Mouse (Mus musculus) MN1 (cell line): ENCODE results near the gene Ppp1r13b.

Experiments
- DNase-seq: peaks from one replicate; pipeline ENCODE4 v3.0.0-alpha.2; 2016; ENCODE audit warnings: low spot score

Ppp1r13b gene

DNA sequence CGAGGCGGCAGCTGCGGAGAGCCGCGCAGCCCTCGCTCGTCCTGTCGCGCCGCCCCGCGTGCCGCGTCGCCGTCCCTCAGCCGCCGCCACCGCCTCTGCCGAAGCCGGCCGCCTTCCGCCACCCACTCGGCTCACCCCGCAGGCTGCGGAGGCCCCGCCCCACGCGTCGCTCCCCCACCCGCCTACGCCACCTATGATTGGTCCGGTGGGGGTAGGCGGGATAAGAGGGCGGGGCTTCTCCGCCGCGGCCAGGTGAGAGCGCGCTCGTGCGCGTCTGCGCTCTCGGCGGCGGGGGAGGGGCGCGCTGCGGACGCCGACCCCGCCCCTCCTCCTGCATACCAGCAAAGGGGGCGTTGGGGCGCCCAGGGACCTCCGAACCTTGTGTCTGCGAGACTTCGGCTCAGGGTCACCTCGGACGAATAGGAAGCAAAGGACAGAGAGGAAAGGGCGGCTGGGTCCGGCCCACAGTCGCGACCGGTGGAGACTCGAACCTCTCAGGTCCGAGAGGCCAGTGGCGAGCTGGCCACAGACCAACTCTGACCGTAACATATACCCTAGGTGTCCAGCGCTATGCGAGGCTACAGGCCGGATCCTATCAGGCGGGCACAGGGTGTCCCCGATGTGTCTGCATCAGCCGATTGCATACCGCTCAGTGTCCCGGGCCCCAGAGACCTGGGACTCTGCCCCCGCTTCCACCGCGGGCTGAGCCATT is at the start of gene Ppp1r13b:
Ppp1r13b (minus strand) TSS at position 141 of the 712 bp plus-strand sequence.
- peak; percentile 87 for DNase-seq

DNA sequence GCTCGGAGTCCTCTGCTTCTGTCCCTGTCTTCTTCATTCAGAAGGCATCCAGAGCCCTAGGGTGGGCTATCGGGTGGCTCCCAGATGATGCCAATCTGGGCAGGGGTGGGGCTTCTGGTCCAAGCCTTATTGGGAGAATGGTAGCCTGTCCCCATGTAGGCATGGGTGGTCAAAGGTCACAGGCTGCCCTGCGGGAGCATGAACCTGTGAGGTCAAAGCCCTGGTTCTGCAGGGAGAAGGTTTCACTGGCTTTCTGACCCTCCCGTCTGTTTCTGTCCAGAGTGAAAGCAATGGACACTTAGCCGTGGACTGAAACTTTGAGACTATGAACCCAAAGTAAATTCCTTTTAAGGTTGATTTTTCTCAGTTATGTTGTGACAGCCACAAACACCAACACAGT is 48.3 kb upstream of the Ppp1r13b start:
- DNase-seq: no peak

DNA sequence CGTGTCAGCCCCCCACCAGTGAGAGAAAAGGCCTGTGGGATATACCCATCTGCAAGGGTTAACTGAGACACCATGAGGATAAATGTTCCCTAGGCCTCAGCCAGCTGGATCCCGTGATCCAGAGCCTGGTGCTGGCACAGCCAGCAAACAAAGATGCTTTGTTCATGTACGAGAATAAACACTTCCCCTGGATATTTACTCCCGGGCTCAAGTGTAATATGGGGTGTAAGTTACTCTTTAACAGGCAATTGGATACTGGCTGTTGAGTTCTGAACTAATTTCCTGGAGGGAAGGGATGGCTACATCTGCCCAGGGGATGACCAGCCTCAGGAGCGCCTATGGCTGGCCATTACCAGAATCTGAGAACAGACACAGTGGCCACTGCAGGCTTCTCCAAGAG is 43.8 kb upstream of the Ppp1r13b start:
- DNase-seq: no peak

DNA sequence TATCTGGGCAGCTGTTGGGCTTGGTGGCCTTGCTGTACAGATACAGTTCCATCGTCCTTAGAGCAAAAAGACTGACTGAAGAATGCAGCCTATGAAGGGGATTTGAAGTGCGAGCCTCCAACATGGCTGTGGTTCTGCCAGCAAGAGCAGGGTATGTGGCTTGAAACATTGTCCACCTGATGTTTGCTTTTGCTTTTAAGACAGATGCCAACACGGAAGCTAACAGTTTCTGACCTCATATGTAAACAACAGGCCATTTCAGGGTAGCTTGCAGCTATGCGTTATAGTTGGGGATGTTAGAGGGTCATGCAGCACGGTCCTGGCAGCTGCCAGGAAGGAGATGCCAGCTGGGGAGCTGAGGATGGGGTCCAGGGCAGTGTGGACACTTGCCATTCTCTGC is 42.6 kb upstream of the Ppp1r13b start:
- DNase-seq: no peak

DNA sequence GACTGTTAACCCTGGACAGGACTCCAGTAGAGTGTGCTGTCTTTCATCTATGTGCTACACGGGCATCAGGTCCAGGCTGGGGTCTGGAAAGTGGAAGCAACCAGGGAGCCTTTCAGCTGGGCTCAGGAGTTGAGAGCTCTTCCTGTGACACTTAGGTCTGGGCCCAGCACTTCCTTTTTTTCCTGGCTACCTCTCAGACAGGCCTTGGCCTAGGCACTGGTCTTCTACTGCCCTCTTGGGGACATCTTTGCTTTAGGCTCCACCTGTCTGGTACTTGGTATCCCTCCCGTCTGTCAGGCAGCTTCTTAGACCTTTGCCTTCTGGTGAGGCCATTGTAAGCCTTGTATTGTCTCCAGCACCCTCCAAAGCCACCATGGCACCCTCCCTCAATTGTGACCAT is 38.8 kb upstream of the Ppp1r13b start:
- DNase-seq: peak; percentile 81

DNA sequence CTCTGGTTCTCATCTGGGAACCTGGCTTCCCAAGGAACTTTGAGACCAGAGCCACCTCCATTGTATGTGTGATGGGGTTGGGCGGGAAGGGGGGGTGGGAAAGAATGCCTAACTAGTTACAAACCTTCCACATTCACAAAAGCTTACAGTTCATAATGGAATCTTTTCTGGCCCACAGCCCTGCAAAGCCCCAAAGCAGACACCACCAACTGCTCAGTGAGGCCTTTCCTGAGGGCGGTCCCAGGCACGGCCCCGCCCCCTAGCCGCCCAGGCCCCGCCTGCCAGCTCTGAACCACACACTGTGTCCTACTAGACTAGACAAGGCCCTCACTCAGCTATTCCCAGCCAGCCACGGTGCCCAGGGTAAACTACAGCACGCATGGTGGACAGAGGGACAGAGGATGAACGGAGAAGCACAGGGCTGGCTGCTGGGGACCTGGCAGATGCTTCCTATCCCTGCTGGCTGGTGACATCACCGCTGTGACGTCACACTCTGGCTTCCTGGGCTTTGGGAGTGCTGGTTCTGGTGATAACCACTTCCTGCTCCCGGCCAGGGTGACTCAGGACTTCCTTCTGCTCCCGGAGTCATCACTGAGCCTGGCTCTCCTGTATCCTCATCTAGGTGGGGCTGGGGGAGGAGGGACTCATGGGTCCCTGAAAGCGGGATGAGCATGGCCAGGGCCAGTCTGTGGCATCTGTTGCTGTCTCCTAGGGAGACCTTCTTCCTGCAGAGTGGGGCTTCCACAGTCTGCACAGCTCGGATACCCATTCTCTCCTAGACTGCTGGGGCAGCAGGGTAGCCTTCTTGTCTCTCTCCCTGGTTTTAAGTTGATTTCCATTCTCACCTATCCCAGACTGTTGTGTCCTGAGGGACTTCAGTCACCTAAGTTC is 38.1 kb upstream of the Ppp1r13b start:
- DNase-seq: peak; percentile 30

DNA sequence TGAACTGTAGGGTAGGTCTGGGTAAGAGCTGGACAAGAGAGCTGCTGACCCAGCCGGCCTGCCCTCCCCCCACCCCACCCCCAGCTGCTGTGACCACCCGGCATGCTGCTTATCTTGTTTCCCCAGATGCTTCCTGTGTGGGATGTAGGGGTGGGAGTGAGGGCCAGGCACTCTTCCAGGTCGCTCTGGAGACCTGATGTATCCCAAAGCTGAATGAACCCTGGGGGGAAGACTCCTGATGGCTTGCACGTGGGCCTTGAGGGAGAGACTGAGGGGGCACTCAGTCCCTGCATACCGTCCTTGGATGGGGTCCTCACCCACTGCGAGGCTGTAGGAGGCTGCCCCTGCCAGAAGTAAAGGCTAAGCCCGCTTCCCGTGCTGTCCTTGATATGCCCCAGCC is 37.2 kb upstream of the Ppp1r13b start:
- DNase-seq: peak; percentile 44

DNA sequence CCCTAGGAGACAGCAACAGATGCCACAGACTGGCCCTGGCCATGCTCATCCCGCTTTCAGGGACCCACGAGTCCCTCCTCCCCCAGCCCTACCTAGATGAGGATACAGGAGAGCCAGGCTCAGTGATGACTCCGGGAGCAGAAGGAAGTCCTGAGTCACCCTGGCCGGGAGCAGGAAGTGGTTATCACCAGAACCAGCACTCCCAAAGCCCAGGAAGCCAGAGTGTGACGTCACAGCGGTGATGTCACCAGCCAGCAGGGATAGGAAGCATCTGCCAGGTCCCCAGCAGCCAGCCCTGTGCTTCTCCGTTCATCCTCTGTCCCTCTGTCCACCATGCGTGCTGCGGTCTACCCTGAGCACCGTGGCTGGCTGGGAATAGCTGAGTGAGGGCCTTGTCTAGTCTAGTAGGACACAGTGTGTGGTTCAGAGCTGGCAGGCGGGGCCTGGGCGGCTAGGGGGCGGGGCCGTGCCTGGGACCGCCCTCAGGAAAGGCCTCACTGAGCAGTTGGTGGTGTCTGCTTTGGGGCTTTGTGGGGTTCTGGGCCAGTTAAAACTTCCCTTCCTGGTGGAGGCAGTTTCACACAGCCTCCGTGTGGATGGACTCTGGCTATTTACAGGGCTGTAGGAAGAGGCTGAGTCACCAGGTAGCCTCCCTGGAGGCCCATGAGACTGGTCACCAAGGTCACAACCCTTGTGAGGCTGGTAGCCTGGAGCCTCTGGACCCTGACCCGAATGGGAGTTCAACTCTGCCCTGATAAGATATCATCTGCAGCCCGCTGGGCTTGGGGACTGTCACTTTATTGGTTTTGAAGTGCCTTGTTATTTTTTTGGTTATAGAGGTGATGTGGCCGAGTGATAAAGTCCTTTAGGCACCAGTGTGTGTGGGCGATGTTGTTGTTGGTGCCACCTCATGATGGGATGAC is 36.4 kb upstream of the Ppp1r13b start:
- DNase-seq: peak; percentile 48

DNA sequence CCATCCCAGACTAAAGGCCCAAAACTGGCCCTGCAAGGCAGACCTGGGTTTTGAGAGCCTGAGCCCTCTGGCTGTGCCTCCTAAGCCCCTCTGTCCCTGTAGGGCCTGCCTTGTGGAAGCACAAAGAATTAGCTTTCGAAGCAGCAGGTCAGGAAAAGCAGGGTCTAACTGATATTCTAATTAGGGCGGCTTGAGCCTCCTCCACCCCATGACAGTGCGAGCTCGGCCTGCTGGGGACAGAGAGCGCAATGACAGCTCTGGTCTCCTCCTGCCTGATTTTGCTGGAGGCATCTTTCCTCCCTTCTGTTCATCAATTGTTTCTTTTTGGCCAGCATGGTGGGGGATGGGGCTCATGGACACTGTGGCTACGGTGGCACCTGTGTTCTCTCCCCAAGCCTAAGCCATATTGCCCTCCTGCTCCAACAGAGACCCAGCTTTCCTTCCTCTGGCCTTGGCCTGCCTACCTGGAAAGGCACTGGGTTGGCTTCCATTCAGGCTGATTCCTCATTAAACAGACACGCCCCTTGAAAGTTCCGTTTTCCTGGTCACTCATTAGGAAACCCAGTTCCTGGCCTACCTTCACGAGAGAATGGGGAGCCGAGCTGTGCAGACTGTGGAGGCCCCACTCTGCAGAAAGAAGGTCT is 35.6 kb upstream of the Ppp1r13b start:
- no peak for DNase-seq

DNA sequence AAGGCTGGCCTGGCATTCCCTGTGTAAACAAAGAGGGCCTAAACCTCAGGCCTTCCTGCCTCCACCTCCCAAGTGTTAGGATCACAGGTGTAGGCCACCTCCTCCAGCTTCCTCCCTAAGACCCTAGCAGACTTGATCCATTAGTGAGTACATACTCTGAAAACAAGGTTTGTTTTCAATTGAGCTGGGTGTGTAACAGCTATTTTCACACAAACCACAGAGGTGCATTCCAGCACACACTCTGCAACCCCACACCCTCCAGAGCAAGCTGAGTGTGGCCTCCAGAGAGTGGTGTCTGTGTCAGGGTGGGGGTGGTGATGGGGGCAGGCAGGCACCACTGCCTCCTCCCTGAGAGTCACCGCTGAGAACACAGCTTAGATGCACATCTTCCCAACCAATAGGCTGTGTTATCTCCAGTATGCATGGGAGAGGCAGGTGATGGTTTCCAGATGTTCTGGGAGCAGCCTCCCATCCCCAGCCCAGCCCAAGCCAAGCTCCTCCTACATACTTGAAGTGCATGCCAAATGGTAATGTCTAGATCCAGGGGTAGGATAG is 30.8 kb upstream of the Ppp1r13b start:
- peak; percentile 63 for DNase-seq

DNA sequence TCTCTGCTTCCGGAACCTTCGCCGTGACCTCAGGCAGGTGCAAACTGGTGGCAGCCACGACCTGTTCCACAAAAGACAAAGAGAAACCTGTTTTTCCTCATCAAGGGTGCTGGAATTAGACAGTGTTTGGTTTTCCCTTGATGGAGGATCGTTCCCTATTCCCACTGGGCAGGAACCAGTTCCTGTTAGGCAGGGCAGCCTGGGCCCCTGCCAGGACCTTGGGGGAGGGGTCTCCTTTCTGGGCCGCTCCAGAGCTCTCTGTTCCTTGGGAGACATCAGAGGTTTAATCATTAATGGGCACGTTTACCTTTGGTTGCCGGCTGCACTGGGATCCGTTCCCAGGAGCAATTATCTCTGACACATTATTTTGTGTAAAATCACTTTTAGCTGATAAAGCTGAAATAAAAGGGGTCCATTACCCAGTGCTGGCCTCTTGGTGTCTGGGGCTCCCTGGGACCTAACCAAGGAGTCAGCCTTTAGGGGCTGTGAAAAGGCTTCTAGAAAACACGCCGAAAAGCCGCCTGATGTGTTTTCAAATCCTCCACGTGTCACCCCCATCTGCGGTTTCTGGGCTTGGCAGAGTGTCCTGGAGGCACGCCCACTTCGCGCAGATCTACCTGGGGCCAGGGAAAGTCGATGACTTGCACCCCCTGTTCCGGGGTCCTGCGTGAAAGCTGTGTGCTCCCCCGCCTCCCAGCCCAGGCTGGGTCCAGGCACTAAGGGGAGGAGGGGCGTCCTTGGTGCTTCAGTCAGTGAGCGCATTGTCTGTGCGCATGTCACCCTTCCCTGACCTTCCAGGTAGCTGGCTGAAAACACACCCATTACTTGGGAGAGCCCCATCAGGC is 29.0 kb upstream of the Ppp1r13b start:
- DNase-seq: peak; percentile 64

DNA sequence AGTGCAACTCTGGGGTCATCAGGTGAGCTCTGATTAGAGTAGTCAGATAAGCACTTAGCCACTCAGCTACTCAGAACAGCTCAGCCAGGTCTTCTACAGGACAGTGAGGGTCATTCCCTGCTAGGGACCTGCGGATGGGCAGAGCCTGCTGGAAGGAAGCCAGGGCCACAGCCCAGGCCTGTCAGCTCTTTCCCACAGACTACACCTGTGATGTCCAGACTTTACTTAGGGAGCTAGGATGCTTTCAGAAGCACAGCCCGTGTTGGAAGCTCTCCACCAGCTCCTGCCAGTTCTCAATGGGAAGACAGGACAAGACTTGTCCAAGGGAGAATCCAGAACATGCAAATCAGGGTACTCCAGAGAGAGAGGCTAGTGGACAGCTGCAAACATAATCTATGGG is 26.1 kb upstream of the Ppp1r13b start:
- DNase-seq: no peak

DNA sequence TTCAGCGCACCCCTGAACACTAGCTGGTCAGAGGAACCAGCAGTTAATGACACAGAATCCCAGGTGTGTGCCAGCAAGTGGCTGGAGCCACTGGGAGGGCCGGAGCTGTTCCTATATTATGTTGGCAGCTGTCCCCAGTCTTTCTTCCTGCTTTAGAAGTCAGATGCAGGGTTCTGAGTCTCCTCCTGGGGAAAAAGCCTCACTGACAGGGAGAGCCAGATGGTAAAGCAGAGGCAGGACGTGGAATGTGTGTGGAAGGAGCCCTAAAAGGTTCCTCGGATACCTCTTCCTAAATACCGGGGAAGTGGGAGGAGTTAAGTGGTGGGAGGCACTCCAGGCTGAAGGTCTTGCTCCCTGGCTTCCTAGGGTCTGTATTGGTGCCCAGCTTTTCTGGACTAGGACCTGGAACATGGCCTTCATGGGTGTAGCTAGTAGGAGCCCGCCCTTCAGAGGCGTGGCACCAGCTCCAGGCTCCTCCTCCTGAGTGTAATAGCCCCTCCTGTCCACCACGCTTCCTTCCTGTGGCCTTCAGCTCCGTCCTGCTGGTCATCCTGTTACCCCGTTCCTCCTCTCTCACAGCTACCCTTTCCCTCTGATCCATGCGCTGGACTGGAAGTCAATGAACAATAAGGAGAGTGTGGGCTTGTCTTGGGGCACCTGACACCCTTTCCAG is 25.3 kb upstream of the Ppp1r13b start:
- DNase-seq: no peak

DNA sequence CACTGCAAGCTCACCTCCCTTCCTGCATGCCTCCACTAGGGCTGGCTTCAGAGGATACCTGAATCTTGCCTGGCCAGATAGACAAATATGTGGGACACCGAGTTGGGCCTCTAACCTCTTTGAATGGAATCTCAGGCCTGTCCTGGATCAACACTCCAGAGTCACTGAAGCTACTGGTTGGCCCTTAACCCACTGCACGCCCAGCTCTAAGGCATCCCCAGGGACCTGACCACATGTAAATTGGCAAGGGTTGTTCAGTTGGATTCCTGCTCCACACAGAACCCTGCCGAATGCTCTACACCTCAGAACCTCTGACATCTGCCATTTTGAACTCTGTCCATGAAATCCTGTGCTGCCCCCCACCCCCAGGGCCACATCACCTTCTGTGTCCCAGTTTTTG is 24.6 kb upstream of the Ppp1r13b start:
- no peak for DNase-seq

DNA sequence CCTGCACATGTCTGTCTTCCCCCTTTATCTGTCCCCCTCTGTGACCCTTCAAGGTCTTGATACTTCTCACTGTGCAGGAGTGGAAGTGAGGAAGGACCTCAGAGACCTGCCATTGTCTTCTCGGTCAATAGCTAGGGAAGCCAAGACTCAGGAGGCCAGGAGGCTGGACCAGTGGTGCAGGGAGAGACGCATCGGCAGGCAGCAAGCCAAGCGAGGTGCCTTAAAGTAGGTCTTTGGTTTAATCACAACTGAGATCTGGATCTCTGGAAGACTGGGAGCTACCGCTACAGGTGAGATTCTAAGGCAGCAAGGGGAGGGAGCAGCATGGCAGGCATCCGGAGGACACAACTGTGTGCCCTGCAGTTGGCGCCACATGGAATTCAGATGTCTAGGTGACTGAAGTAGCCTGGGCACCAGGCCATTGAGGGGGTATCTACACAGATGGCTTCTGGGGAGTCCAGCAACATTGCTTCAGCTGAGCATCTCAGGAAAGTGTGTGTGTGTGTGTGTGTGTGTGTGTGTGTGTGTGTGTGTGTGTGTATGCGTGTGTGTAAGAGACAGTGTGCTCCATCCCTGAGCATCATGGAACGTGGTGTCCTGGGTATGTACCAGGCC is 23.6 kb upstream of the Ppp1r13b start:
- no peak for DNase-seq

DNA sequence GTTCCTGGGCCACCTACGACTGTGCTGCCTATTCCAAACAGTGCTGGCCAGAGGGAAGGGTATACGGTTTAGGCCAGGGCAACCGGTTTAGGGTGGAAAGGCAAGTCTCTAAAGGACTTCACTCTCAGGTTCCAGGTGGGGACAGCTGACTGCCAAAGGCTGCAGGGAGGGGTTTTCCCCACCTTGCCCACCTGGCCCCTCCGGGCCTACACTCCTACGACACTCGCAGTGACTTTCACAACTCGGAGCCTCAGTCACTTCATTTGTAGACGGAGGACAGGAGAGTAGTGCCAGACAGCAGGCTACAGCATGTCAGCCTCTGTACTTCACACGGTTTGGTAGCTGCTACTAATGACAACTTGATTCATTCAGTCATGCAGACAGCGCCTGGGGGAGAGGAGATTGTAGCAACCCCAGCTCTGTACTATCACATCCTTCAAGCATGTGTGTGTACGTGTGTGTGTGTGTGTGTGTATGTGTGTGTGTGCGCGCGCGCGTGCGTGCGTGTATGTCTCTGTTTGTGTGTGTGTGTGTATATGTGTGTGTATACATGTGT is 20.6 kb upstream of the Ppp1r13b start:
- DNase-seq: no peak

DNA sequence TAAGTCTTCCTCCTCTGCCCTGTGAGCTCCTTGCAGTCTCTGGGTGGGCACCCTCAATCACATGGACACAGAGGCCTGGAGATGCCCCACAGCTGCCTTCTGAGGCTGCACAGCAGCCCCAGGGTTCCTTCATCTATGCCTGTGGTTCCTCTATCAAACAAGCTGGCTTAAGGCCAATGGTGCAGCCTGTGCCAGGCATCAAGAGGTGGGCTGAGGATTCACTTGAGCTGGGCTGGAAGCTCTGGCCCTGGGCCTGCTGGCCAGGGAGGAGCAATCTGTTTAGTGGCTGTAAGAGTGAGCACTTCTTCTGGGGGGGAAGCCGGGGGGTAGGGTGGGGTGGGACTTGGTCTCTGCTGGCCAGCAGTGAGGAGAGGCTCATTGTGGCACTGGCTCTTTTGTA is 19.4 kb upstream of the Ppp1r13b start:
- DNase-seq: peak; percentile 60

DNA sequence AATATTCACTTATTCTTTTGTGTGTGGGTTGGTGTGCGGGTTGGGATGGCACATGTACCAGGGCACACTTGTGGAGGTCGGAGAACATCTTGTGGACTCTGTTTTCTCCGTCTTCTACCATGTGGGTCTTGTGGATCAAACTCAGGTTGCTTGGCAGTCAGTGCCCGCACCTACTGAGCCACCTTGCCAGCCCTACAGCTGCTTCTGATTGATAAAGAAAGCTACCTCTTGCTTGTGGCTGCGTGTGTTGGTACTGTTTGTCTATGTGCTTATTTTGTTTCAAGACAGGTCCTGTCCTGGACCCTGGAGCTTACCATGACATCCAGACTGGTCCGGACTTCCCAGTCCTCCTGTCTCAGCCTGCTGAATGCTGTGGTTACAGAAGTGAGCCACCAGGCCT is 15.2 kb upstream of the Ppp1r13b start:
- no peak for DNase-seq

DNA sequence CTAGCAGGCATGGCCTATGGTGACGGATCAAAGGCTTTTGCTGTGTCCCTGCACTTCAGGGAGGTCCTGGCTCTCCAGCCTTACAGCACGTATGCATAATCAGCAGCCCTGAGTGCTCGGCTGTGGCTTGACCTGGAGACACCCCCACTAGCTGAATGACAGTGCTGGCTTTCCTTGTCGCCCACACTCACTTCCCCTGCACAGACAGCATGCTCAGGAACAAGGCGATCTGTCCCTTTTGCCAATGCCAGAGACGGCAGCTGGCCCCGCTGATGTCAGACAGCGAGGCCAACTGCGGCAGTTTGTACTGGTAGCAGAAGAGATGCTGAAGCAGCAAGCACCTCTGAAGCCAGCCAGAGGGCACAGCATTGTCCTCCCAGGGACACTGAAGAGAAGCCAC is 12.1 kb upstream of the Ppp1r13b start:
- DNase-seq: no peak
